In genomic region chr14:7314661-7315060, GRCm38 (mm10) we compare ENCODE assay signal across 9 mouse cellular contexts. TPM values are rescaled to one million over a fixed set of nuclear protein-coding genes. Genes with fewer than 3 reads are reported as not detected.
A peak's percentile ranks its signal among the peaks of the same experiment; 100 is the strongest.
DNase-seq lines count a peak whose midpoint lies in the region; ATAC-seq and TF ChIP-seq lines count a peak whose summit lies in the region.
"Not testable (repeated sequence)": the region's sequence is repeated elsewhere in the genome, so short reads cannot be mapped to it uniquely, and the experiment has no call there.
"Had no signal": no experiment of that assay in that cellular context is flagged by ENCODE, and none has a peak within 500 bp of the region (broad histone marks: within the 10 kb centered on the region; RNA-seq: fewer than 3 reads in every experiment).

Gene Gm3739, minus strand, starts transcription at chr14:7315049.

- H3K4me3 ChIP-seq in heart, postnatal 0 days (ENCODE audit: low read depth, low read length) = peak within 1 kb of the TSS; percentile 46
- peak within 1 kb of the TSS; percentile 38 for H3K4me3 ChIP-seq in intestine, postnatal 0 days (ENCODE audit: low read depth, low read length)
- H3K4me3 ChIP-seq in lung, postnatal 0 days (ENCODE audit: low read depth, low read length) = peak within 1 kb of the TSS; percentile 21; the same call in 1 of the 2 replicates

- TF ChIP-seq EP300 in heart, postnatal 0 days (IDR thresholded peaks at IDR 0.05; ENCODE audit: low read depth); lung, postnatal 0 days (IDR thresholded peaks at IDR 0.05): not testable (repeated sequence)

- not testable (repeated sequence) for H3K27me3 ChIP-seq in heart, postnatal 0 days (ENCODE audit: control insufficient read depth, insufficient read depth, low read length); intestine, postnatal 0 days (replicated peaks; ENCODE audit: control insufficient read depth, insufficient read depth, low read length); lung, postnatal 0 days (replicated peaks; ENCODE audit: insufficient read depth, low read length)

- not testable (repeated sequence) for H3K4me1 ChIP-seq in heart, postnatal 0 days (ENCODE audit: control insufficient read depth, insufficient read depth); intestine, postnatal 0 days (replicated peaks; ENCODE audit: control insufficient read depth, insufficient read depth, low read length); lung, postnatal 0 days (ENCODE audit: insufficient read depth, low read depth, low read length)

- H3K27ac ChIP-seq in heart, postnatal 0 days (ENCODE audit: low read depth) = peak within 1 kb of the TSS; percentile 23
- not testable (repeated sequence) for H3K27ac ChIP-seq in intestine, postnatal 0 days (ENCODE audit: low read depth, low read length); lung, postnatal 0 days (ENCODE audit: low read length)

- H3K36me3 ChIP-seq in heart, postnatal 0 days (replicated peaks; ENCODE audit: control insufficient read depth, insufficient read depth, low read length); intestine, postnatal 0 days (ENCODE audit: control insufficient read depth, insufficient read depth); lung, postnatal 0 days (ENCODE audit: insufficient read depth, low read length): not testable (repeated sequence)

- H3K9ac ChIP-seq in heart, postnatal 0 days (replicated peaks; ENCODE audit: low read depth, low read length); intestine, postnatal 0 days (ENCODE audit: low read depth, low read length); lung, postnatal 0 days (replicated peaks; ENCODE audit: low read depth): not testable (repeated sequence)

- not testable (repeated sequence) for ATAC-seq in heart, postnatal 0 days (ENCODE audit: insufficient read depth, low read depth); intestine, postnatal 0 days; lung, postnatal 0 days

- not testable (repeated sequence) for TF ChIP-seq CTCF in heart, postnatal 0 days (IDR thresholded peaks at IDR 0.05; ENCODE audit: low read depth); intestine, postnatal 0 days (IDR thresholded peaks at IDR 0.05; ENCODE audit: low read depth); lung, postnatal 0 days (IDR thresholded peaks at IDR 0.05)

- DNase-seq in cerebellum, postnatal 25 days = peak; percentile 7 to 8
- peak; percentile 3 to 4 for DNase-seq in frontal cortex, postnatal 14 days (ENCODE audit: low spot score in 2 of 2)
- not testable (repeated sequence) for DNase-seq in heart, postnatal 0 days (ENCODE audit: low spot score); lung, postnatal 0 days (ENCODE audit: low spot score)
- DNase-seq in left cerebral cortex, adult 8-10 months (ENCODE audit: low spot score in 2 of 2) = peak; percentile 2 to 3
- DNase-seq in right cerebral cortex, postnatal 10 days (ENCODE audit: low spot score in 2 of 2) = peak; percentile 17 to 22
- peak; percentile 0 for DNase-seq in urinary bladder, postnatal 36 days (ENCODE audit: low spot score in 2 of 2)

- not testable (repeated sequence) for H3K9me3 ChIP-seq in heart, postnatal 0 days (replicated peaks; ENCODE audit: control insufficient read depth, low read length); intestine, postnatal 0 days (ENCODE audit: control insufficient read depth); lung, postnatal 0 days (ENCODE audit: low read length)

- WGBS in heart, postnatal 0 days = under 1% methylated on average over 17 of the region's 35 CpGs
- WGBS in intestine, postnatal 0 days = 0% methylated on average over 7 of the region's 35 CpGs
- WGBS in lung, postnatal 0 days = 0% methylated on average over 5 of the region's 35 CpGs

- H3K4me2 ChIP-seq in heart, postnatal 0 days (ENCODE audit: low read depth, low read length) = peak within 1 kb of the TSS; percentile 63
- H3K4me2 ChIP-seq in intestine, postnatal 0 days (replicated peaks; ENCODE audit: low read depth) = peak within 1 kb of the TSS; percentile 62
- peak within 1 kb of the TSS; percentile 58 for H3K4me2 ChIP-seq in lung, postnatal 0 days (replicated peaks; ENCODE audit: low read depth, low read length)

RNA-seq across cellular contexts. Expression of gene Gm3739, which starts in this region (rescaled TPM):
- 0.23 and 0.34 TPM in 2 replicates for total RNA-seq in heart, postnatal 0 days (2014; rRNA removed; ENCODE audit: low replicate concordance)
- polyA plus RNA-seq in heart, postnatal 0 days (2015; fragmentation: Nextera tagmentation; extraction: Ambion mirVana) = 0.41 and 0.45 TPM in 2 replicates
- 0.24 and 0.27 TPM in 2 replicates for polyA plus RNA-seq in intestine, postnatal 0 days (2015; fragmentation: Nextera tagmentation; extraction: Ambion mirVana)
- total RNA-seq in left cerebral cortex, adult 8-10 months (2022) = under 1 TPM; 0.66 to 0.98 (median 0.78) TPM
- 0.13 and 0.25 TPM in 2 replicates for polyA plus RNA-seq in lung, postnatal 0 days (2015; fragmentation: Nextera tagmentation; extraction: Ambion mirVana)
- total RNA-seq: liver, adult 2 months had no signal
- polyA plus RNA-seq: liver, adult 2 months had no signal

Comparison
In these comparisons a context has a peak if more than half of its experiments do, and no peak if none do; other contexts are left out.
1. Peak in DNase-seq in left cerebral cortex, adult 8-10 months; RNA of the gene not detected or under 1 TPM.